Comparison of ENCODE assay signal across 16 mouse cellular contexts in genomic region chr10:99197125-99197524, GRCm38 (mm10).
DNase-seq lines count a peak whose midpoint lies in the region; ATAC-seq and TF ChIP-seq lines count a peak whose summit lies in the region.
"Had no signal": no experiment of that assay in that cellular context is flagged by ENCODE, and none has a peak within 500 bp of the region (broad histone marks: within the 10 kb centered on the region; RNA-seq: fewer than 3 reads in every experiment).

No protein-coding gene starts in this region.

- H3K9ac ChIP-seq in hindbrain, embryonic 11.5 days (ENCODE audit: low read depth, low read length), result no peak overlapping the region
- no peak overlapping the region for H3K9ac ChIP-seq in midbrain, embryonic 12.5 days (replicated peaks)
- H3K9ac ChIP-seq: heart, embryonic 12.5 days; liver, embryonic 13.5 days had no signal

- TF ChIP-seq POLR2A in bone marrow macrophage, adult 2 months (IDR thresholded peaks at IDR 0.05; ENCODE audit: borderline replicate concordance, low read depth, low read length), result no peak

- H3K27me3 ChIP-seq in hindbrain, embryonic 11.5 days (ENCODE audit: control insufficient read depth, insufficient read depth, low read length), result no peaks in the 10 kb centered on the region
- no peaks in the 10 kb centered on the region for H3K27me3 ChIP-seq in midbrain, embryonic 12.5 days
- H3K27me3 ChIP-seq: CH12.LX; heart, embryonic 12.5 days; liver, embryonic 13.5 days; Patski had no signal

- no peaks in the 10 kb centered on the region for H3K36me3 ChIP-seq in hindbrain, embryonic 11.5 days (ENCODE audit: control insufficient read depth, insufficient read depth, low read length)
- H3K36me3 ChIP-seq in midbrain, embryonic 12.5 days, result 0 out of 2 replicates have a peak, but pooled peaks cover 2% of the 10 kb centered on the region
- H3K36me3 ChIP-seq: heart, embryonic 12.5 days; liver, embryonic 13.5 days had no signal

- peaks cover 48% of the 10 kb centered on the region for H3K4me1 ChIP-seq in bone marrow macrophage, adult 2 months (ENCODE audit: control insufficient read depth, insufficient read depth, low read length)
- no peaks in the 10 kb centered on the region for H3K4me1 ChIP-seq in hindbrain, embryonic 11.5 days (replicated peaks; ENCODE audit: control insufficient read depth, insufficient read depth, low read length)
- H3K4me1 ChIP-seq in midbrain, embryonic 12.5 days, result peaks cover 13% of the 10 kb centered on the region

- TF ChIP-seq CTCF in bone marrow macrophage, adult 2 months (IDR thresholded peaks at IDR 0.05; ENCODE audit: low read depth, low read length), result no peak

- H3K27ac ChIP-seq in bone marrow macrophage, adult 2 months (ENCODE audit: insufficient read depth, low read depth, low read length), result peak overlapping the region; percentile 71; the same call in 1 of the 2 replicates
- no peak overlapping the region for H3K27ac ChIP-seq in hindbrain, embryonic 11.5 days (ENCODE audit: low read depth, low read length)
- peak overlapping the region; percentile 52 for H3K27ac ChIP-seq in midbrain, embryonic 12.5 days (replicated peaks)
- H3K27ac ChIP-seq: liver, embryonic 13.5 days; stomach, postnatal 0 days had no signal

- no peaks in the 10 kb centered on the region for H3K9me3 ChIP-seq in hindbrain, embryonic 11.5 days (ENCODE audit: control insufficient read depth, low read length)
- no peaks in the 10 kb centered on the region for H3K9me3 ChIP-seq in midbrain, embryonic 12.5 days
- H3K9me3 ChIP-seq: liver, embryonic 13.5 days had no signal

- intact Hi-C loops in gastrocnemius, postnatal 36 days (cut with DNase I), result no loop called here

- H3K4me2 ChIP-seq in hindbrain, embryonic 11.5 days (replicated peaks; ENCODE audit: low read depth, low read length), result no peak overlapping the region
- H3K4me2 ChIP-seq in midbrain, embryonic 12.5 days (replicated peaks), result no peak overlapping the region
- H3K4me2 ChIP-seq: heart, embryonic 12.5 days had no signal

- H3K4me3 ChIP-seq in bone marrow macrophage, adult 2 months (ENCODE audit: insufficient read depth, low read length), result no peak overlapping the region
- H3K4me3 ChIP-seq in hindbrain, embryonic 11.5 days (ENCODE audit: low read depth, low read length), result no peak overlapping the region
- no peak overlapping the region for H3K4me3 ChIP-seq in midbrain, embryonic 12.5 days
- H3K4me3 ChIP-seq: heart, embryonic 12.5 days; liver, embryonic 13.5 days had no signal

- 58% methylated on average over 8 of the region's 8 CpGs for whole genome bisulfite sequencing in hindbrain, embryonic 11.5 days
- 67% methylated on average over 8 of the region's 8 CpGs for WGBS in midbrain, embryonic 12.5 days

- DNase-seq in embryo, embryonic 10.5 days (ENCODE audit: low spot score), result peak; percentile 40
- DNase-seq in hindbrain, embryonic 11.5 days (ENCODE audit: low spot score), result peak; percentile 29
- no peak for DNase-seq in ovary, postnatal 14 days (ENCODE audit: low spot score)
- no peak for DNase-seq in heart, adult 8-10 months (ENCODE audit: low spot score)
- no peak for DNase-seq in gastrocnemius, postnatal 36 days
- DNase-seq: adrenal gland, adult 8-10 months; cerebellum, postnatal 14 days; kidney, postnatal 36 days; liver, embryonic 13.5 days; lung, postnatal 10 days had no signal

- ATAC-seq in hindbrain, embryonic 11.5 days (ENCODE audit: low FRiP score), result peak; percentile 77
- ATAC-seq in midbrain, embryonic 12.5 days (ENCODE audit: low FRiP score, low read depth), result peak; percentile 66; the same call in 1 of the 2 replicates
- ATAC-seq: Patski had no signal

Comparison
In these comparisons a context has a peak if more than half of its experiments do, and no peak if none do; other contexts are left out.
1. DNase-seq: peak in embryo, embryonic 10.5 days (single experiment) and hindbrain, embryonic 11.5 days (single experiment); none in ovary, postnatal 14 days (single experiment), heart, adult 8-10 months (single experiment) and gastrocnemius, postnatal 36 days (0 of 2).